Mouse (Mus musculus): Measurements from ENCODE around the gene Skil. TPM values are rescaled to one million over a fixed set of nuclear protein-coding genes. Genes with fewer than 3 reads are reported as not detected.

Skil gene
- 11.7 TPM for polyA plus RNA-seq (2014; fragmentation: Illumina TruSeq; extraction: RNeasy Lipid Tissue Mini Kit (QIAGEN cat#74804); ENCODE audit: low read depth, low replicate concordance)

DNA sequence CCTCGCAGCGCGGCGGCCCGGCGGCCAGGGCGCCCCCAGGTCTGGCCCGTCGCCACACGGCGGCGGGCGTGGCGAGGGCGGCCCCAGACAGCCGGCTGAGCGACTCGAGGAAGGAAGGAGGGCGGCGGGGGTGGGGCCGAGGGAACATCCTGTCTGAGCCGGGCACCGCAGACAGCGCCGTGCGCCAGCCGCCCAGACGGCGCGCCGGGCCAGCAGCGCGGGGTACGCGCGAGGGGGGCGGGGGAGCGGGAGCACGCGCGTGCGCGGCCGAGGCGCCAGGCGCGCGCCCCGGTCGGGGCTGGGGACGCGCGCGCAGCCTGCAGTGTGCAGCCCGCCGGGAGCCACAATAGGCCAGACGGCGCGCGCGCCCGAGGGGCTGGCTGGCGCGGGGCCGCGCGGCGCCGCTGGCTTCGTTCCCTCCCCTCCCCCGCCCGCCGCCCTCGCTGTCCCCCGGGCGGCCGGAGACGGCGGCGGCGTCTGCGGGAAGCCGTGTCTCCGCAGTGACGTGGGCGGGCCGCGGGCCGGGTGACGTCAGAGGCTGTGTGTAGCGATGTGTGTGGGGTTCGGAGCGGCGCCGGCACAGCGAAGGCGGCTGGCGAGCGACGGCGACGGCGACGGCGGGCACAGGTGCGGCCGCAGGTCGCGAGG lies at the start of gene Skil:
Gene Skil, plus strand, starts transcription at position 528 of the 648 bp plus-strand sequence.

DNA sequence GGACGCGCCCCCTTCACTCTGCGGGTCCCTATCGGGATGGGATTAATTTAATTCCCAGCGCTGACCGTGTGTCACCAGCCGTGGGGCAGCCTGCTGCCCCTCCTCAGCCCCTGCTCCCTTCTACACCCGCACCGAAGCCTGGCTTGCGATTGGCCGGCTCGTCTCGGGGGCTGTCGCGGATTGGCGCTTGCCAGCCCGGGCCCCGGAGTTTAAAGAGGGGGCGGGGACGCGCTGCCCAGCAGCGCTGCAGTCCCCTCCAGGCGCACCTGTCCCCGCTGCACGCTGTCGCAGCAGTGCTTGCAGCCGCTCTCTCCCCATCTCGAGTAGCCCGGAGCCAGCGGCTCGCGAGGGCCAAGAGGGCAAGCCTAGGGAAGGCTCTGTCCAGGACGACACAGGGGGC lies 54.8 kb downstream of the Skil start, which contains the start of gene Cldn11:
Gene Cldn11, plus strand, starts transcription at position 215 of the 400 bp plus-strand sequence.

Other genes with a start within 250 kb of the Skil start
- 1.1 TPM for gene Gpr160, start 239.1 kb upstream of the Skil start, polyA plus RNA-seq (2014; fragmentation: Illumina TruSeq; extraction: RNeasy Lipid Tissue Mini Kit (QIAGEN cat#74804); ENCODE audit: low read depth, low replicate concordance)
- gene Phc3, start 125.6 kb upstream of the Skil start, polyA plus RNA-seq (2014; fragmentation: Illumina TruSeq; extraction: RNeasy Lipid Tissue Mini Kit (QIAGEN cat#74804); ENCODE audit: low read depth, low replicate concordance) = 11.8 TPM
- gene Prkci, start 99.3 kb upstream of the Skil start, polyA plus RNA-seq (2014; fragmentation: Illumina TruSeq; extraction: RNeasy Lipid Tissue Mini Kit (QIAGEN cat#74804); ENCODE audit: low read depth, low replicate concordance) = 15.1 TPM
- gene Cldn11, start 54.9 kb downstream of the Skil start, polyA plus RNA-seq (2014; fragmentation: Illumina TruSeq; extraction: RNeasy Lipid Tissue Mini Kit (QIAGEN cat#74804); ENCODE audit: low read depth, low replicate concordance) = not detected
- not detected for gene Slc7a14, start 215.3 kb downstream of the Skil start, polyA plus RNA-seq (2014; fragmentation: Illumina TruSeq; extraction: RNeasy Lipid Tissue Mini Kit (QIAGEN cat#74804); ENCODE audit: low read depth, low replicate concordance)